Mouse (Mus musculus): Measurements from ENCODE around the gene Noto. TPM values are rescaled to one million over a fixed set of nuclear protein-coding genes. Genes with fewer than 3 reads are reported as not detected.

Gene Noto
- polyA plus RNA-seq, 1 experiment from 2014 or later = not detected

- H3K4me1 ChIP-seq (replicated peaks; ENCODE audit: control insufficient read depth, insufficient read depth, low read length) = peaks cover 22% of the 10 kb centered on the region
- peak within 1 kb of the TSS; percentile 74 for H3K4me3 ChIP-seq (ENCODE audit: low read depth, low read length)
- peaks cover 7% of the 10 kb centered on the region for H3K36me3 ChIP-seq (ENCODE audit: control insufficient read depth, insufficient read depth, low read length)
- 2% methylated on average over 94 of the region's 96 CpGs for WGBS
- H3K27ac ChIP-seq (ENCODE audit: low read depth) = peak within 1 kb of the TSS; percentile 93
- peak within 1 kb of the TSS; percentile 89 for H3K9ac ChIP-seq (ENCODE audit: low read length)
- H3K27me3 ChIP-seq (replicated peaks; ENCODE audit: control insufficient read depth, insufficient read depth, low read length) = no peaks in the 10 kb centered on the region
- peak; percentile 97 for DNase-seq (ENCODE audit: low spot score)
- peak within 1 kb of the TSS; percentile 96 for H3K4me2 ChIP-seq (ENCODE audit: low read length)
- no peaks in the 10 kb centered on the region for H3K9me3 ChIP-seq (ENCODE audit: control insufficient read depth, low read length)
- ATAC-seq (replicated peaks; ENCODE audit: low FRiP score, low TSS enrichment, low read depth) = peak; percentile 94
These were observed 27.3 kb downstream of the Noto start, which contains the start of gene Cct7 for GRCm38 (mm10) chr6:85450697-85451663. Cct7 (plus strand) TSS chr6:85451514.

- Histone ChIP-seq H3K4me2 (ENCODE audit: low read length) (peak within 1 kb of the TSS; percentile 96), H3K27me3 (replicated peaks; ENCODE audit: control insufficient read depth, insufficient read depth, low read length) (no peaks in the 10 kb centered on the region), H3K4me3 (ENCODE audit: low read depth, low read length) (peak within 1 kb of the TSS; percentile 74), H3K9ac (ENCODE audit: low read length) (peak within 1 kb of the TSS; percentile 89), H3K4me1 (replicated peaks; ENCODE audit: control insufficient read depth, insufficient read depth, low read length) (peaks cover 22% of the 10 kb centered on the region), H3K9me3 (ENCODE audit: control insufficient read depth, low read length) (no peaks in the 10 kb centered on the region), H3K27ac (ENCODE audit: low read depth) (peak within 1 kb of the TSS; percentile 93), H3K36me3 (ENCODE audit: control insufficient read depth, insufficient read depth, low read length) (no peaks in the 10 kb centered on the region; the same call in 1 of the 2 replicates)
- DNase-seq (ENCODE audit: low spot score) (peak; percentile 98), ATAC-seq (replicated peaks; ENCODE audit: low FRiP score, low TSS enrichment, low read depth) (peak; percentile 93)
- WGBS = under 1% methylated on average over 54 of the region's 54 CpGs
These were observed 28.2 kb downstream of the Noto start, which contains the start of gene Pradc1 for GRCm38 (mm10) chr6:85451664-85452410. Pradc1 (minus strand) TSS chr6:85451970.

GRCm38 (mm10) chr6:85452411-85452665 is 28.7 kb downstream of the Noto start:
- H3K36me3 ChIP-seq (ENCODE audit: control insufficient read depth, insufficient read depth, low read length) = no peaks in the 10 kb centered on the region; the same call in 1 of the 2 replicates
- no peaks in the 10 kb centered on the region for H3K27me3 ChIP-seq (replicated peaks; ENCODE audit: control insufficient read depth, insufficient read depth, low read length)
- no peaks in the 10 kb centered on the region for H3K9me3 ChIP-seq (ENCODE audit: control insufficient read depth, low read length)
- peak overlapping the region; percentile 74 for H3K4me3 ChIP-seq (ENCODE audit: low read depth, low read length)
- ATAC-seq (replicated peaks; ENCODE audit: low FRiP score, low TSS enrichment, low read depth) (no peak), DNase-seq (ENCODE audit: low spot score) (no peak)
- WGBS = 1% methylated on average over 15 of the region's 15 CpGs
- H3K9ac ChIP-seq (ENCODE audit: low read length) = peak overlapping the region; percentile 89
- H3K27ac ChIP-seq (ENCODE audit: low read depth) = peak overlapping the region; percentile 93
- H3K4me1 ChIP-seq (replicated peaks; ENCODE audit: control insufficient read depth, insufficient read depth, low read length) = peaks cover 22% of the 10 kb centered on the region
- H3K4me2 ChIP-seq (ENCODE audit: low read length) = peak overlapping the region; percentile 90

- 8% methylated on average over 7 of the region's 7 CpGs for WGBS
- DNase-seq (ENCODE audit: low spot score) = no peak
- H3K27ac ChIP-seq (ENCODE audit: low read depth) = no peak overlapping the region; the same call in 1 of the 2 replicates
These were observed 29.1 kb downstream of the Noto start for GRCm38 (mm10) chr6:85452816-85453215.

GRCm38 (mm10) chr6:85459621-85460020 is 35.9 kb downstream of the Noto start:
- H3K4me2 ChIP-seq (ENCODE audit: low read length) = no peak overlapping the region
- H3K4me3 ChIP-seq (ENCODE audit: low read depth, low read length) = no peak overlapping the region
- no peak overlapping the region for H3K27ac ChIP-seq (ENCODE audit: low read depth)
- H3K36me3 ChIP-seq (ENCODE audit: control insufficient read depth, insufficient read depth, low read length) = peaks cover 65% of the 10 kb centered on the region
- ATAC-seq (replicated peaks; ENCODE audit: low FRiP score, low TSS enrichment, low read depth) (no peak), DNase-seq (ENCODE audit: low spot score) (no peak)
- H3K9me3 ChIP-seq (ENCODE audit: control insufficient read depth, low read length) = no peaks in the 10 kb centered on the region
- H3K9ac ChIP-seq (ENCODE audit: low read length) = no peak overlapping the region
- H3K27me3 ChIP-seq (replicated peaks; ENCODE audit: control insufficient read depth, insufficient read depth, low read length) = no peaks in the 10 kb centered on the region
- WGBS = 92% methylated on average over 2 of the region's 2 CpGs
- H3K4me1 ChIP-seq (replicated peaks; ENCODE audit: control insufficient read depth, insufficient read depth, low read length) = peaks cover under 1% of the 10 kb centered on the region; the same call in 1 of the 2 replicates

More at GRCm38 (mm10) chr6:85452816-85453215, 29.1 kb downstream of the Noto start:
- H3K9me3 ChIP-seq (ENCODE audit: control insufficient read depth, low read length) = no peaks in the 10 kb centered on the region
- H3K4me2 ChIP-seq (ENCODE audit: low read length) = peak overlapping the region; percentile 90
- no peak for ATAC-seq (replicated peaks; ENCODE audit: low FRiP score, low TSS enrichment, low read depth)
- peaks cover 22% of the 10 kb centered on the region for H3K4me1 ChIP-seq (replicated peaks; ENCODE audit: control insufficient read depth, insufficient read depth, low read length)
- peak overlapping the region; percentile 74 for H3K4me3 ChIP-seq (ENCODE audit: low read depth, low read length)
- H3K9ac ChIP-seq (ENCODE audit: low read length) = peak overlapping the region; percentile 89
- no peaks in the 10 kb centered on the region for H3K36me3 ChIP-seq (ENCODE audit: control insufficient read depth, insufficient read depth, low read length)
- H3K27me3 ChIP-seq (replicated peaks; ENCODE audit: control insufficient read depth, insufficient read depth, low read length) = no peaks in the 10 kb centered on the region

- Histone ChIP-seq H3K4me3 (ENCODE audit: low read depth, low read length) (no peak overlapping the region), H3K36me3 (ENCODE audit: control insufficient read depth, insufficient read depth, low read length) (peaks cover 91% of the 10 kb centered on the region), H3K4me1 (replicated peaks; ENCODE audit: control insufficient read depth, insufficient read depth, low read length) (no peaks in the 10 kb centered on the region), H3K9ac (ENCODE audit: low read length) (no peak overlapping the region), H3K4me2 (ENCODE audit: low read length) (no peak overlapping the region), H3K27me3 (replicated peaks; ENCODE audit: control insufficient read depth, insufficient read depth, low read length) (no peaks in the 10 kb centered on the region), H3K9me3 (ENCODE audit: control insufficient read depth, low read length) (no peaks in the 10 kb centered on the region), H3K27ac (ENCODE audit: low read depth) (no peak overlapping the region)
- DNase-seq (ENCODE audit: low spot score) (no peak), ATAC-seq (replicated peaks; ENCODE audit: low FRiP score, low TSS enrichment, low read depth) (no peak)
These were observed 41.7 kb downstream of the Noto start for GRCm38 (mm10) chr6:85465381-85465780.

GRCm38 (mm10) chr6:85469660-85470430 is 46.2 kb downstream of the Noto start:
- no peak overlapping the region for H3K9ac ChIP-seq (ENCODE audit: low read length)
- no peak overlapping the region for H3K4me3 ChIP-seq (ENCODE audit: low read depth, low read length)
- DNase-seq (ENCODE audit: low spot score) (no peak), ATAC-seq (replicated peaks; ENCODE audit: low FRiP score, low TSS enrichment, low read depth) (no peak)
- H3K4me2 ChIP-seq (ENCODE audit: low read length) = no peak overlapping the region
- 79% methylated on average over 5 of the region's 5 CpGs for WGBS
- no peaks in the 10 kb centered on the region for H3K27me3 ChIP-seq (replicated peaks; ENCODE audit: control insufficient read depth, insufficient read depth, low read length)
- H3K4me1 ChIP-seq (replicated peaks; ENCODE audit: control insufficient read depth, insufficient read depth, low read length) = no peaks in the 10 kb centered on the region
- H3K27ac ChIP-seq (ENCODE audit: low read depth) = no peak overlapping the region
- peaks cover 47% of the 10 kb centered on the region for H3K36me3 ChIP-seq (ENCODE audit: control insufficient read depth, insufficient read depth, low read length)
- no peaks in the 10 kb centered on the region for H3K9me3 ChIP-seq (ENCODE audit: control insufficient read depth, low read length)

GRCm38 (mm10) chr6:85471962-85472361 is 48.3 kb downstream of the Noto start:
- no peak overlapping the region for H3K4me3 ChIP-seq (ENCODE audit: low read depth, low read length)
- WGBS = 59% methylated on average over 8 of the region's 8 CpGs
- no peak overlapping the region for H3K4me2 ChIP-seq (ENCODE audit: low read length)
- no peak overlapping the region for H3K9ac ChIP-seq (ENCODE audit: low read length)
- DNase-seq (ENCODE audit: low spot score) = no peak
- H3K27ac ChIP-seq (ENCODE audit: low read depth) = no peak overlapping the region
- no peak for ATAC-seq (replicated peaks; ENCODE audit: low FRiP score, low TSS enrichment, low read depth)
- H3K9me3 ChIP-seq (ENCODE audit: control insufficient read depth, low read length) = no peaks in the 10 kb centered on the region
- H3K27me3 ChIP-seq (replicated peaks; ENCODE audit: control insufficient read depth, insufficient read depth, low read length) = no peaks in the 10 kb centered on the region
- H3K36me3 ChIP-seq (ENCODE audit: control insufficient read depth, insufficient read depth, low read length) = peaks cover 26% of the 10 kb centered on the region
- no peaks in the 10 kb centered on the region for H3K4me1 ChIP-seq (replicated peaks; ENCODE audit: control insufficient read depth, insufficient read depth, low read length)
